Mouse (Mus musculus) gastrocnemius, postnatal 4 days (tissue): ENCODE measurements around the gene Mau2. TPM values are rescaled to one million over a fixed set of nuclear protein-coding genes. Genes with fewer than 3 reads are reported as not detected.
"Not testable (repeated sequence)": the region's sequence is repeated elsewhere in the genome, so short reads cannot be mapped to it uniquely, and the experiment has no call there.

ENCODE experiments used
- DNase-seq, 2 experiments: peaks; one replicate each; pipeline ENCODE4 v3.0.0; 2021 to 2022; ENCODE audit warnings: low spot score in 2 of 2, mixed read lengths in 2 of 2
- long read RNA-seq, 2 experiments: library from polyadenylated mRNA; stranded (forward); transcript quantifications; one replicate each; pipeline ENCODE4 v2.0.0; 2021
- total RNA-seq, 2 experiments: library from RNA; stranded (reverse); gene quantifications; 2 replicates each; pipeline ENCODE4 v1.2.3; 2021

Mau2 gene
- total RNA-seq = 10 to 100 TPM; 41.0 to 45.2 TPM
- long read RNA-seq, experiment 1, full-length matches to known transcripts = 18 of 37 reads
- long read RNA-seq, experiment 1, partial matches to known transcripts = 1 of 37 reads
- long read RNA-seq, experiment 1, other reads (novel, unspliced or antisense) = 18 of 37 reads
- long read RNA-seq, experiment 2, full-length matches to known transcripts = 34 of 52 reads
- long read RNA-seq, experiment 2, partial matches to known transcripts = 2 of 52 reads
- long read RNA-seq, experiment 2, other reads (novel, unspliced or antisense) = 16 of 52 reads

- DNase-seq = peak; percentile 95 to 97
Observed at GRCm38 (mm10) chr8:70042583-70043455, at the start of gene Mau2, which contains the start of gene Sugp1. Gene Mau2, minus strand, starts transcription at chr8:70042734. Gene Sugp1, plus strand, starts transcription at chr8:70042813.

- no peak for DNase-seq
Observed at GRCm38 (mm10) chr8:70089296-70089960, 46.9 kb upstream of the Mau2 start.

- no peak for DNase-seq
Observed at GRCm38 (mm10) chr8:70087836-70088650, 45.5 kb upstream of the Mau2 start.

DNA sequence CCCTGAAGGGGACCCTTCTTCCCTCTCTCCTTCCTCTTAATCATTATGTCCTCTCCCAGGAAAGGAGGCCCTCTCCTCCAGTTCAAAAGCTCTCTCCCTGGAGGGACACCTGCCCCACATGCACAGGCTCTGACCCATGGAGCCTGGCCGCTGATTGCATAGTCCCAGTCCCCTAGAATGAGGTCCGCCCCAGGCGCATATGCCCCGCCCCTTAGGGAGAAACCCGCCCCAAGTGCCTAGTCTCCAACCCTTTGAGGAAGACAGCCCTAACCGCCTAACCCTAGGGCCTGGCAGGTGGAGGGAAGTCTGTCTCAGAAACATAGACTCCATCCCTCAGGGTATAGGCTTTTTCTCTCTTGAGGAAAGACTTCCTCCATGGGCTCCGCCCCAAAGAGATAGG, 44.7 kb upstream of the Mau2 start:
- no peak for DNase-seq

GRCm38 (mm10) chr8:70086151-70086550, 43.6 kb upstream of the Mau2 start:
- DNase-seq = no peak

- no peak for DNase-seq
Observed at GRCm38 (mm10) chr8:70084191-70085065, 41.9 kb upstream of the Mau2 start.

- no peak for DNase-seq
Observed at GRCm38 (mm10) chr8:70083285-70083684, 40.8 kb upstream of the Mau2 start, which contains the start of gene Hapln4. Gene Hapln4, plus strand, starts transcription at chr8:70083457.

DNA sequence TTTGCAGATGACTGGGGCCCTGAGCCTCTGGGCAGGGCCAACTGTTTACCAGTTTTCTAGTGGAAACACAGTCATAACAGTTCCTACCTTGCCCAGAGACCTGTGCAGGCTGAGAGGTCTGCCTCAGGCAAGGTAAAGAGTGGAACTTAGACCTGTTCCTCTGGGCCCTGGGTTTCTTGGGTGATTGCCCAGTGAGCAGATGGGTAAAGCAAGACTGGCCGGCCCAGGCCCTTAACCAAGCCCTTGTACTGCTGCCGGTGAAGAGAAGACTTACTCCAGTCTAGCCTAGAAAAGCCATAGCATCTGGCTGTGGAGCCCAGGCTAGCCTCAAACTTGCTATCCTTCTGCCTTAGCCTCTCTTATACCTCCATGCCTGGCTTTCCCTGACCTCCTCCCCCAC, 39.4 kb upstream of the Mau2 start:
- DNase-seq = no peak

- no peak for DNase-seq
Observed at GRCm38 (mm10) chr8:70073682-70074081, 31.1 kb upstream of the Mau2 start.

GRCm38 (mm10) chr8:70073120-70073519, 30.6 kb upstream of the Mau2 start:
- no peak for DNase-seq

DNA sequence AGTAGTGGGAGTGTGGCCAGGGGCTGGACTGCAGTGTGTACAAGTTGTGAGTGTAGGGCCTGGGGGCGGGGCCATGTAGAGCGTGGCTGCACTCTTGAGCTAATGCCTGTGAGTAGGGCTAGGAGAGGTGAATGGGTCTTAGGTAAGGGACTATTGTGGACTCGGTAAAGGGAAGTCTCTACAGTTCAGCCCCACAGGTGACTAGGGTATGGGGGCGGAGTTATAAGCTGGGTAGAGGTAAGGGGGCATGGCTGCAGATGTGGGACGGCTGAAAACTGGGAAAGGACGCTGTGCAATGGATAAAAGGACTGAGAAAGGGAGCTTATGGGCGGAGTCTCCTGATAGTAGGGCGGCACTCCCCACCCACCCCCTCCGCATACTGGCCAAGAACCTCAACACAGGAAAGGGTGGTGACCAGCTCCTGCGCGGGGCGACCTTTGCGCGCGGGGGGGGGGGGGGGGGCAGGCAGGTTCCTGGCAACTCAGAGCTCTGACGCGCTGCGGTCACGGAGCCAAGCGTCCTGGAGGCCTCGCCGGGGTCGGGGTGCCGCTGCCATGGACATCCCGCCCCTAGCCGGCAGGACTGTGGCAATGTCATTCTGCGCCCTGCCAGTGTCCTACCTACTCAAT, 30.0 kb upstream of the Mau2 start, which contains the start of gene Tm6sf2:
Tm6sf2 (plus strand) TSS at position 484 of the 629 bp plus-strand sequence.
- DNase-seq = peak in 1 of 2 experiments; percentile 35

DNA sequence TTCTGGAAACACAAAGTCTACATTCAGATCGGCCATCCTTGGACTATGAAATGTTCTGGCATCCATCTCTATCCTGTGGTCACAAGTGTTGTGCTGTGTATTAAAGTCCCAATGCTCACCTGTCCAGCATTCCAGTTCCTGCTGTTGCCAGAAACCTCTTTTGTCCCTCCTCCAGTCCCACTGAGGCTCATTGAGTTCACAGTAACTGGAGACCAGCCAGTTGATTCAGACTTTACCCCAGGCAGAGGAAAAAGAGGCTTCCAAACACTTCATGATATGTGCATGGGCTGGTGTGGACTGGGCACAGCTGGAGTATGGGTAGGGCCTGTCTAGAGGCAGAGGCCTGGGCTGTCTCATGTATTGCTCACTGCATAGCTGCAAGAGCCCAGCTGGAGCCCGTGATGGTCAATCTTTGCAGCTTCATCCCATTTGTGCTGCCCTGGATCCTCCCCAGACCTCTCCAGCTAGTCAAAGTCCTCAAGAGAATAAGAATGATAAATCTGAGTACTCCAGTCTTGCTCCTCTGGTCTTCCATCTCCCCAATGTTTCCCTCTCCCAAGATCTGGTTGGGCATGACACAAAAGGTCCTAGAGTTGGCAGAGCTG, 29.4 kb upstream of the Mau2 start:
- DNase-seq = no peak

GRCm38 (mm10) chr8:70057721-70058120, 15.2 kb upstream of the Mau2 start:
- DNase-seq = no peak

- not testable (repeated sequence) for DNase-seq
Observed at GRCm38 (mm10) chr8:70050434-70050833, 7.9 kb upstream of the Mau2 start.

- DNase-seq = no peak
Observed at GRCm38 (mm10) chr8:70049662-70050061, 7.1 kb upstream of the Mau2 start.

GRCm38 (mm10) chr8:70043996-70044395, 1.5 kb upstream of the Mau2 start:
- DNase-seq = no peak

GRCm38 (mm10) chr8:70041885-70042546, 518 bp downstream of the Mau2 start:
- DNase-seq = peak in 1 of 2 experiments; percentile 43

- no peak for DNase-seq
Observed at GRCm38 (mm10) chr8:70037994-70038393, 4.5 kb downstream of the Mau2 start.
